Mouse (Mus musculus): ENCODE results near the gene Lzic. TPM values are rescaled to one million over a fixed set of nuclear protein-coding genes. Genes with fewer than 3 reads are reported as not detected.

Lzic gene
- total and polyA plus RNA-seq, 3 experiments, result 40.0 to 53.3 (median 43.4) TPM

- DNase-seq (ENCODE audit: extremely low read depth), result no peak
- Histone ChIP-seq H3K4me1 (ENCODE audit: control insufficient read depth in 1 of 2, insufficient read depth in 2 of 2) (peaks cover 4 to 7% of the 10 kb centered on the region in 2 experiments), H3K79me2 (replicated peaks; ENCODE audit: control insufficient read depth, extremely low read depth, insufficient read depth, poor library complexity, severe bottlenecking) (no peaks in the 10 kb centered on the region), H3K9me3 (replicated peaks; ENCODE audit: low read length) (no peaks in the 10 kb centered on the region), H3K4me2 (ENCODE audit: insufficient read depth, low read depth, poor library complexity, severe bottlenecking) (no peak overlapping the region), H3K36me3 (replicated peaks in 1 of 2; ENCODE audit: control insufficient read depth in 1 of 2, insufficient read depth in 1 of 2, low read length in 1 of 2) (no peaks in the 10 kb centered on the region), H3K27me3 (replicated peaks) (peaks cover 8% of the 10 kb centered on the region), H3K9ac (ENCODE audit: insufficient read depth, low read depth) (no peak overlapping the region), H3K4me3 (replicated peaks in 1 of 3; ENCODE audit: low read depth in 2 of 3, low read length in 2 of 3, poor library complexity in 1 of 3) (no peak overlapping the region), H3K27ac (ENCODE audit: insufficient read depth, low read depth) (no peak overlapping the region)
- in situ Hi-C loops (cut with MboI; ENCODE audit: low pct_ligation_motif_present, low pct_unique_long_range_greater_than_20kb, low sequenced_read_pairs), result loop anchor here (5.0 kb wide), 1 partner anchor 74 kb away; the partner anchor contains the start of gene Rbp7
- no peak for TF ChIP-seq BHLHE40 (IDR thresholded peaks at IDR 0.05; ENCODE audit: low read depth, low read length)
- TF ChIP-seq RAD21 (IDR thresholded peaks at IDR 0.05; ENCODE audit: low read depth, low read length), result no peak
- TF ChIP-seq TCF12 (IDR thresholded peaks at IDR 0.05; ENCODE audit: low read depth, low read length), result no peak
- no peak for TF ChIP-seq MAZ (IDR thresholded peaks at IDR 0.05; ENCODE audit: low read depth, low read length)
- TF ChIP-seq MAX (IDR thresholded peaks at IDR 0.05; ENCODE audit: low read length), result no peak
- TF ChIP-seq RCOR1 (conservative IDR thresholded peaks at IDR 0.05; ENCODE audit: low read depth, low read length), result no peak
- no peak for TF ChIP-seq E2F4 (IDR thresholded peaks at IDR 0.05; ENCODE audit: insufficient replicate concordance, low read depth, low read length)
- TF ChIP-seq KAT2A (IDR thresholded peaks at IDR 0.05; ENCODE audit: insufficient replicate concordance, low read length), result no peak
- no peak for TF ChIP-seq MYC (IDR thresholded peaks at IDR 0.05; ENCODE audit: low read depth, low read length)
- TF ChIP-seq CTCF (conservative IDR thresholded peaks at IDR 0.05 in 1 of 2, IDR thresholded peaks at IDR 0.05 in 1 of 2; ENCODE audit: low read depth in 2 of 2, low read length in 2 of 2), result no peak
- no peak for TF ChIP-seq UBTF (IDR thresholded peaks at IDR 0.05; ENCODE audit: low read depth, low read length)
- TF ChIP-seq TBP (conservative IDR thresholded peaks at IDR 0.05; ENCODE audit: low read depth, low read length), result no peak
- no peak for TF ChIP-seq JUND (conservative IDR thresholded peaks at IDR 0.05; ENCODE audit: low read depth, low read length)
- TF ChIP-seq GABPA (IDR thresholded peaks at IDR 0.05; ENCODE audit: insufficient replicate concordance, low read depth, low read length), result no peak
- dilution Hi-C loops (cut with MboI; ENCODE audit: extremely low pct_ligation_motif_present, extremely low pct_unique_long_range_greater_than_20kb, low sequenced_read_pairs), result no loop called here
Observed at GRCm38 (mm10) chr4:149526330-149526729, 41.3 kb downstream of the Lzic start.

GRCm38 (mm10) chr4:149527621-149528354 lies 42.8 kb downstream of the Lzic start:
- no peak for TF ChIP-seq MAFK (IDR thresholded peaks at IDR 0.05; ENCODE audit: insufficient replicate concordance, low read length)
- no peak for TF ChIP-seq CTCF (conservative IDR thresholded peaks at IDR 0.05 in 1 of 2, IDR thresholded peaks at IDR 0.05 in 1 of 2; ENCODE audit: low read depth in 2 of 2, low read length in 2 of 2)
- no peak for TF ChIP-seq SIN3A (IDR thresholded peaks at IDR 0.05; ENCODE audit: low read length)
- TF ChIP-seq RCOR1 (conservative IDR thresholded peaks at IDR 0.05; ENCODE audit: low read depth, low read length), result no peak
- TF ChIP-seq ZC3H11A (IDR thresholded peaks at IDR 0.05; ENCODE audit: low read depth, low read length), result no peak
- TF ChIP-seq BHLHE40 (IDR thresholded peaks at IDR 0.05; ENCODE audit: low read depth, low read length), result no peak
- no peak for TF ChIP-seq ETS1 (conservative IDR thresholded peaks at IDR 0.05; ENCODE audit: low read depth, low read length)
- TF ChIP-seq NRF1 (IDR thresholded peaks at IDR 0.05; ENCODE audit: low read depth, low read length), result no peak
- Histone ChIP-seq H3K4me2 (ENCODE audit: insufficient read depth, low read depth, poor library complexity, severe bottlenecking) (no peak overlapping the region), H3K9me3 (replicated peaks; ENCODE audit: low read length) (no peaks in the 10 kb centered on the region), H3K79me2 (replicated peaks; ENCODE audit: control insufficient read depth, extremely low read depth, insufficient read depth, poor library complexity, severe bottlenecking) (no peaks in the 10 kb centered on the region), H3K27ac (ENCODE audit: insufficient read depth, low read depth) (no peak overlapping the region), H3K36me3 (replicated peaks in 1 of 2; ENCODE audit: control insufficient read depth in 1 of 2, insufficient read depth in 1 of 2, low read length in 1 of 2) (no peaks in the 10 kb centered on the region), H3K27me3 (replicated peaks) (peaks cover under 1% of the 10 kb centered on the region), H3K4me1 (ENCODE audit: control insufficient read depth in 1 of 2, insufficient read depth in 2 of 2) (peaks cover 4 to 7% of the 10 kb centered on the region in 2 experiments), H3K9ac (ENCODE audit: insufficient read depth, low read depth) (no peak overlapping the region), H3K4me3 (replicated peaks in 1 of 3; ENCODE audit: low read depth in 2 of 3, low read length in 2 of 3, poor library complexity in 1 of 3) (no peak overlapping the region)
- dilution Hi-C loops (cut with MboI; ENCODE audit: extremely low pct_ligation_motif_present, extremely low pct_unique_long_range_greater_than_20kb, low sequenced_read_pairs) (no loop called here), in situ Hi-C loops (cut with MboI; ENCODE audit: low pct_ligation_motif_present, low pct_unique_long_range_greater_than_20kb, low sequenced_read_pairs) (loop anchor here (5.0 kb wide), 1 partner anchor 75 kb away; the partner anchor contains the start of gene Rbp7)
- DNase-seq (ENCODE audit: extremely low read depth), result no peak

Data from CH12.LX (cell line).